Mouse (Mus musculus) frontal cortex, adult (tissue): ENCODE results near the gene Wsb1.
"Not testable (repeated sequence)": the region's sequence is repeated elsewhere in the genome, so short reads cannot be mapped to it uniquely, and the experiment has no call there.

ENCODE experiments used
- ATAC-seq: cut with Nextera tagmentation; 2 replicates; pipeline ENCODE4 v1.9.2; 2017; ENCODE audit warnings: mild to moderate bottlenecking, moderate library complexity, mixed read lengths; ENCODE audit not compliant: low TSS enrichment

Wsb1 gene

GRCm38 (mm10) chr11:79254391-79255098, at the start of gene Wsb1:
Gene Wsb1, minus strand, starts transcription at chr11:79254671.
- peak; percentile 96 for ATAC-seq

GRCm38 (mm10) chr11:79304245-79304644, 49.8 kb upstream of the Wsb1 start:
- not testable (repeated sequence) for ATAC-seq

DNA sequence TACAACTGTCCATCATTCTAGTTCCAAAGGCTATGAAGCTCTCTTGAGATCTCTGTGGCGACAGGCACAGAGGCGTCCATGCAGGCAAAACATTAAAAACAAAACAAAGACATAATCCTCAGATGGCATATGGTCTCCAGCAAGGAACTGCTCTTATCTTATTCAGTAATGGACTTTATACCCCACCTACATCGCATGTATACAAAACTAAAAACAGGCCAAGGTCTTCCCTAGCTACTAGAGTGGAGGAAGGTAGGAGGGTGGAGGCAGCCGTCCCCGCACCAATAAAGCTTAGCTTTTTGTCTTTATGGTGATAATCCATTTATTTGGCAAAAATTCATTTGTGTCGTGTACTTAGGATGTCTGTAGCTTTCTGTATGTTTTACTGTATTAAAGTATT, 48.6 kb upstream of the Wsb1 start:
- no peak for ATAC-seq

DNA sequence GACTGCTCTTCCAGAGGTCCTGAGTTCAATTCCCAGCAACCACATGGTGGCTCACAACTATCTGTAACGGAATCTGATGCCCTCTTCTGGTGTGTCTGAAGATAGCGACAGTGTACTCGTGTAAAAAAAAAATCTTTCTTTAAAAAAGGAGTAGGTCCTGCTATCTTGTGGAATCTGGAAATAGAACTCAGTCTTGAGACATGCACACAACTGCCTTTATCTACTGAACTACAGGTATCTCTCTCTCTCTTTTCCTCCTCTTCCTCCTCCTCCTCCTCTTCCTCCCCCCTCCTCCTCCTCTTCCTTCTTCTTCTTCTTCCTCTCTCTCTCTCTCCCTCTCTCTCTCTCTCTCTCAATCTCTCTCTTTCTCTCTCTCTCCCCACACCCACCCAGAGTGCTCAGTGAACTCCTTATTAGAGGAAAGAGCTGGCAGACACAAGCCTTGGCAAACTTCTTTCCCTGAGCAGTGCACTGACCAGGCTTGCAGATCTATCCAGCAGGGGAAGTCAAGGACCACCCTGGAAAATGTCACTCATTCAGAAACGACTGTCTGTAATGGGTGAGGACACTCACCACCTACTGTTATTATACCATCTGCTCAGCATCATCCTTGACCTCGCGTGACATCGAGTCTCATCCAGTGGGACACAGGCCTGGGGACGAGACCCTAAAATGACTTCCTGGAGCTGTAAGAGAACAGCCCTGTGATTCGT, 45.4 kb upstream of the Wsb1 start:
- ATAC-seq: no peak

DNA sequence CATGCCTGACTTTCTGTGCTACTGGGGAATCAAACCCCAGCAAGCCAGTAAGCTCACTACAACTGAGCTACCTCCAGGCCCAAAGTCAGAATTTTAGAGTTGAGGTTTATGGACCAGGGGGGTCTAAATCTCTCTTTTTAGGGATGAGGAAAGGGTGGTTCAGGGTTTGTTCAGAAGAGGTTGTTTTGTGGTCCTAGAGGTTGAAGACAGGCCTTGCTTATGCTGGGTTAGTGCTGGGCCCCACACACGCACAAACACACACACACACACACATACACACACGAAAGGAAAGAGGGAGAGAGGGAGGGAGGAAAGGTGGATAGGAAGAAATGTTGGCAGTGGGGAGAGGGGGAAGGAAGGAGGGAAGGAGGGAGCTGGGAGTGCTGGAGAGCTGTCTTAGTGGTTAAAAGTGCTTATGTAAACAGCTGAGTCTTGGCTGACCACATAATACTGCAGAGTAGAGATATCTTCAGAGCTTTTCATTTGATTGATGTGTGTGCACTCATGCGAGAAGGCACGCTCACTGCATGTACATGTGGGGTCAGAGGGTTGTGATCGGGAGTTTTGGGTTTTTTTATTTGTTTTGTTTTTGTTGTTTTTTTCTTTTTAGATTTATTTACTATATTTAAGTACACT, 42.5 kb upstream of the Wsb1 start, which contains the start of gene Gm9964:
TSS of gene Gm9964 (minus strand) at position 51 of the 636 bp plus-strand sequence.
- ATAC-seq: no peak

- no peak for ATAC-seq
Measured at GRCm38 (mm10) chr11:79296167-79296566, 41.7 kb upstream of the Wsb1 start.

DNA sequence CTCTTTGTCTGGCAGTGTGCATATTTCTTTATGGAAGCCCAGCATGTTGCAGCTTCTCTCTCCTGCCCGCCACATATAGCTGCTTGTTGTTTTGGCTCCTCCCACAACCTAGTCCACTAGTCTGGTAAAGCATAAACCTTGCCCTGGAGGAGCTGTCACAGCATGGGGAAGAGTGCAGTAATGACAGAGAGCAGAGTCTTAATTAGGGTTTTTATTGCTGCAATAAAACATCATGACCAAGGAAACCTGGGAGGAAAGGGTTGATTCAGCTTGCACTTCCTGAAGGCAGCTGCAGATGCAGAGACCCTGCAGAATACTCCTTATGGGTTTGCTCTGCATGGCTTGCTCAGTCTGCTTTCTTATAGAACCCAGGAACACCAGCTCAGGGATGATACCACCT, 39.5 kb upstream of the Wsb1 start:
- ATAC-seq: no peak

DNA sequence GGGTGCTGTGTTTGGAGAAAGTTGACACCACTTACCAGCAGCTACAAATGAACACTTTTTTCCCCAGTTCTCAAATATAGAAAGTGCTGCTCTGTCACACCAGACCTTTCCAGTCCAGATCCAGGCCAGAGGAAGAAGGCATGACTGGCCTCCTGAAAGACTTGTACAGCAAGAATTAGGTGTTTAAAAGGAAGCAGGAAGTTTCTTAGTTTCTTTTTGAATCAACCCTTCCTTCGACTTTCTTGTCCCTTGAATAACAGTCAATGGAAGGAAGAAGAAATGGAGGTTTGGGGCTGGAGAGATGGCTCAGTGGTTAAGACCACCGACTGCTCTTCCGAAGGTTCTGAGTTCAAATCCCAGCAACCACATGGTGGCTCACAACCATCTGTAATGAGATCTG, 38.6 kb upstream of the Wsb1 start:
- ATAC-seq: no peak

- no peak for ATAC-seq
Measured at GRCm38 (mm10) chr11:79292130-79292529, 37.7 kb upstream of the Wsb1 start.

GRCm38 (mm10) chr11:79291651-79292050, 37.2 kb upstream of the Wsb1 start:
- ATAC-seq: no peak

DNA sequence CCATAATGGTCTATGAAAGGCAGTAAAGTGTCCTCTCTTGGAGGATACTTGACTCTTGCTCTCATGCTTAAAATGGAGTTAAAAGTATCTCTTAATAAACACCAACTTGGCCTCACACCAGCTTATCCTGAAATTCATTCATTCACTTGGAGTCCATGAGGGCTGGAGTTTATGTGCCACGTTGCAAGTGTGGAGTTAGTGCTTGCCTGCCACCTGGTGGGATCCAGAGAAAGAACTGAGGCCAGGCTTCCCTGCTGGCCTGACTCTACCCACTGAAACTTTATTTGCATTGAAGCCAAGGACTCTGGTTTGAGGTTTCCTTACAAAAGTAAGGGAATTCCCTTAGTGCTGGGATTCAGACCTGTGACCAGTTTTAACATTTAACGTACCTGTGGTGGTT, 36.0 kb upstream of the Wsb1 start:
- ATAC-seq: no peak

- no peak for ATAC-seq
Measured at GRCm38 (mm10) chr11:79288913-79289640, 34.6 kb upstream of the Wsb1 start.

DNA sequence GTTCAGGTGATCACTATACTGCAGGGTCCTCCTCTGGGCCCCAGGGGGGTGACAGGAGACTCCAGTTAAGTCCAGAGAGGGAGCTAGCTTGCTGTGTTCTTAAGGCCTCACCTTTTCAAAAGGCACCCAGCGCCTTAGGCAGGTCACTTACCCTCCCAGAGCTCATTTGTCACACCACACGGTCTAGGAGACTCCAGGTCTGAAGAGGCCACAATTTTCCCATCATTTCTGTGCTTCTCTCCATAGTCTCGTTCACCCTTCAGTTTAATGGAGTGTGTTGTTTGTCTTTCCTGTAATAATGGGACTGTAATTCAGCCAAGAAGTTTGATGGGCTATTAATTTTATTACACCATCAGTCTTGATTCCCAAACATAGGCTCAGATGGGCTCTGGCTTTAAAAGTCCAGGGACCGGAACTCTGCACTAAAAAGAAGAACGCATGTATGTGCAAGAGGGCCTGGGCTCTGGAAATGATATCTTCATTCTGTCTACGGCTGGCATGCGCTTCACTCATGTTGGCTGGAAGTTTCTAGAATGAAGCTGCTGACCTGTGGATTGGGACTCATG, 33.9 kb upstream of the Wsb1 start:
- ATAC-seq: no peak

DNA sequence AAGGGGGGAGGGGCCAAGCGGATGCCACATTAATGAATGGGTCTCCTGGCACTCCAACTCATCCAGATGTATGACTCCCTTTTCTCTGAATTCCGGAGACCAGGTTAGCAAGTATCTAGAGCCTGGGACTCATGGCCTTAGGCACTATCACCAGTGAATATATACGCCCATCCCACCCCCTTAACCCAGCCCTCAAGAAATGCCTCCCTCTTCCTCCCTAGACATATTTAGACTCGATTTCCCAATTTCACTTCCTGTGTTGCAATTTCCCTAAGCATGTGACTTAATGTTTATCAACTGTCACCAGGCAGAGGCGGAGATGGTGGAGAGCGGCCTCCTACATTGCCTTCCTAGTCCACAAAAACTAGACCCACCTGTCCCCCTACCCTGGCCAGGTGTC, 33.0 kb upstream of the Wsb1 start:
- ATAC-seq: no peak

DNA sequence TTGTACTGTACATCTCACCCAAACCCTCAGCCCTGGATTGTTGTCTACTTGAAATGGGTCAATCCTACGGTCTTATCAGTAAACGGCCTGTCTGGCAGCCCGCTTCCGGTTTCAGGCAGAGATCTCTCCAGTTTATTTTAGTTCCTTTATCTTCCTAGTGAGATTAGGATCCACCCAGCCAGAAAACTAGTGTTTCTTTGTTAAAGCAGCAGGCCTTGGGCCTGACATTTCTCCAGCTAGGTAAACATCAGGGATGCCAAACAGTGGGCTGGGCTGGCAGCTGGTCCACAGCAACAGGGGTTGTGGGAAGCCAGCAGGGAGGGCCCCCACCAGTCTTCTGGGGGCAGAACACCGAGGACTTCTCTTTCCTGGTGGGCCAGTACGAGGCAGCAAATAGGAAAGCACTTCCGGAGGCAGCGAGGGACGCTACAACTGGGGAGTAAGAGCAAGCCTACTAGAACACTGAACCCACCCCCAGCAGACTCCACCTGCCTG, 31.9 kb upstream of the Wsb1 start:
- no peak for ATAC-seq

DNA sequence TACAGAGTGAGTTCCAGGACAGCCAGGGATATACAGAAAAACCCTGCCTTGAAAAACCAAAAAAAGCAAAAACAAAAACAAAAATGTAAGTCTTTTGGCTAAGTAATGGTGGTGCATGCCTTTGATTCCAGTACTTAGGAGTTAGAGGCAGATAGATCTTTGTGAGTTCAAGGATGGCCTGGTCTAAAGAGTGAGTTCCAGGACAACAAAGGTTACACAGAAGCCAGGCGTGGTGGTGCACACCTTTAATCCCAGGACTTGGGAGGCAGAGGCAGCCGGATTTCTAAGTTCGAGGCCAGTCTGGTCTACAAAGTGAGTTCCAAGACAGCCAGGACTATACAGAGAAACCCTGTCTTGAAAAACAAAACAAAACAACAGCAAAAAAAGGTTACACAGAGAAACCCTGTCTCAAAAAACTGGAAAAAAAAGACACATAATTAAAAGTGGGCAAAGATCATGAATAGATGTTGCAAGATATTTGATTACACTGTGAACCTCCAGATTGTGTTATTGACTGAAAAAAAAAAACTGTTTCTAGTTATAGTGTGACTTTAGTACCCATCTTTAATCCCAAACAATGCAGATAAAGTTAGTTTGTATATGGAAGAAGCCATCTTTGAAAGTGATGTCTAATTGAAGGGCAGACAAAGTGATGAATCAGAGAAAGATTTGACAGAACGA, 29.0 kb upstream of the Wsb1 start:
- ATAC-seq: no peak

DNA sequence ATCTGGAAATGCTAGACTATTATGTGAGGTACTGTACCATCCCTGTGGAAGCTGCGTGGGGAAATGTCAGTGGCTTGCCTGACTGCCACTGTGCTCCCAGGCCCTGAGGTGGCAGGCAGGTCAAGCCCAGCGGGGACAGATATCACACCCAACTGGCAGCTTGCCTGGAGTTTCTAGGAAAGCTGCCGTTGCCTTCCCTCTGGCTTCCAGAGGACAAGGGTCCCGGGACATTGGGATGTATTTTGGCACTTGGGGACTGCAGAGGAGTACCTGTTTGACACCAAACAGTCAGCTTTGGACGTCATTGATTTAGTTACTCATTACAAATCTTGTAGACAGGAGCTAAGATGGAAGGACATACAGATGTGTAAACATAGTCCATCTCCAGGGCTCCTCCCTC, 26.9 kb upstream of the Wsb1 start:
- no peak for ATAC-seq

DNA sequence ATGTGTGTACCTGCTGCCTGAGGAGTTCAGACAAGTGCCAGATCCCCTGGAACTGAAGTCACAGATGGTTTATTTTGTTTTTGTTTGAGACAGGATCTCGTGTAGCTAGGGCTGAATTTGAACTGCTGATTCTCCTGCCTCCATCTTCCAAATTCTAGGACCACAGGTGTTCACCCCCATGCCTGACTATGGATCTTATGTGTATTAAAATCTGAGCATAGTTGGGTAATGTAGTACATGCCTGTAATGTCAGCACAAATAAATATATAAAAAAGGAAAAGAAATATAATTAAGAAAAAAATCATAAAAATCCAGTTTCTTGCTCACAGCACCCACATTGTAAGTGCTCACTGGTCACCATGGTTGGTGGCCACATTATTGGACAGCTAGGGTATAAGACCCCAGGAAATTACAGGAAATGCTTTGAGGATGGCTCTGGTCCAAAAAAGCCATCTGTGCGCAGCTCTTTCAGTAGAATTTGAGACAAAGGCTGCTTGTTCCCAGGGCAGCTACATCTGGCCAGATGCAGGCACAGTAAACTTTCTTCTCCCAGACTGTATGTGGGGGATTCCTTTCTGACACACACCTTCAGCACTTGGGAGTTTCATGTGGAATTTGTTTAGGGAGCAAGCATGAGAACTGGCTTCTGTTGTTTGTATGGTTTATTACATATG, 25.4 kb upstream of the Wsb1 start:
- ATAC-seq: no peak

GRCm38 (mm10) chr11:79273757-79274156, 19.3 kb upstream of the Wsb1 start:
- no peak for ATAC-seq

DNA sequence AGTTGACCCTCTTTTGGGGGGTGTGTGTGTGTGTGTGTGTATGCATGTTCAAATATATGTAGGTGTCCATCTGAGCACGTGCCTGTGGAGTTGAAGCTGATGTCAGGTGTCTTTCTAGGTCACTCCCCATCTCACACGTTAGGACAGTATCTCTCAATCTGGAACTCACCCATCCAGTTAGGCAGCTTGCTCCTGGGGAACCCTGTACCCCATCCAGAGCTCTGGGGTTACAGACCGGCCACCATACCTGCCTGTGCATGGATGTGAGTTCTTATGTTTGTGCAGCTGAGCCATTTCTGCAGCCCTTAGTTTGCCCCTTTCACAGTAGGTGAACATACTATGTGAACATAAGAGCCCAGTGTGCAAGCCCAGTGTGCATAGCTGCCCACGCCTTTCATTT, 18.6 kb upstream of the Wsb1 start:
- no peak for ATAC-seq

GRCm38 (mm10) chr11:79267171-79267570, 12.7 kb upstream of the Wsb1 start:
- no peak for ATAC-seq
